Mouse (Mus musculus) adrenal gland, postnatal 36 days (tissue): ENCODE data around the gene Chst3. TPM values are rescaled to one million over a fixed set of nuclear protein-coding genes. Genes with fewer than 3 reads are reported as not detected.
A peak's percentile ranks its signal among the peaks of the same experiment; 100 is the strongest.
"Not testable (repeated sequence)": the region's sequence is repeated elsewhere in the genome, so short reads cannot be mapped to it uniquely, and the experiment has no call there.

Experiments
- DNase-seq, 2 experiments: peaks; one replicate each; pipeline ENCODE4 v3.0.0; 2021; ENCODE audit warnings: mixed read lengths in 1 of 2
- total RNA-seq, 2 experiments: library from RNA; stranded (reverse); gene quantifications; 2 replicates each; pipeline ENCODE4 v1.2.3; 2021

Gene Chst3
- total RNA-seq, 2 experiments from 2014 or later = 0.76 to 1.4 TPM

DNA sequence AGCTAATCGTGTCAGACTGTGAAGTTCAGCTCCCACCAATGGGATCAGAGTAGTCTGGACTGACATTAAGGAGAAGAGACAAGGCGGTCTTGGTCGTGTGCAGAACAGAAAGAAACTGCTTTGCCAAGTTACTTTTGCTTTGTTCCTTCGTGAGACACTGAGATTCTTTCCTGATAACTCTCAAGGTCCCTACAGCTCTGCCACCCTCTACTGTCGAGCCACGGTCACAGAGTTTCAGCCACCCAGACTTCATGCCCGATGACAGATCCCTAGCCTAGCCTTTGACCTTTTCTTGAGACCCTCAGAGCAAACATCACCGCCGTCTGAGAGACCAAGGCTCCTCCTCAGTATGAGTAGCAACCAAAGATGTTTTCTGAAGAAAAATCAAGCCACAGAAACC lies 14.9 kb upstream of the Chst3 start:
- DNase-seq = peak in 1 of 2 experiments; percentile 45

DNA sequence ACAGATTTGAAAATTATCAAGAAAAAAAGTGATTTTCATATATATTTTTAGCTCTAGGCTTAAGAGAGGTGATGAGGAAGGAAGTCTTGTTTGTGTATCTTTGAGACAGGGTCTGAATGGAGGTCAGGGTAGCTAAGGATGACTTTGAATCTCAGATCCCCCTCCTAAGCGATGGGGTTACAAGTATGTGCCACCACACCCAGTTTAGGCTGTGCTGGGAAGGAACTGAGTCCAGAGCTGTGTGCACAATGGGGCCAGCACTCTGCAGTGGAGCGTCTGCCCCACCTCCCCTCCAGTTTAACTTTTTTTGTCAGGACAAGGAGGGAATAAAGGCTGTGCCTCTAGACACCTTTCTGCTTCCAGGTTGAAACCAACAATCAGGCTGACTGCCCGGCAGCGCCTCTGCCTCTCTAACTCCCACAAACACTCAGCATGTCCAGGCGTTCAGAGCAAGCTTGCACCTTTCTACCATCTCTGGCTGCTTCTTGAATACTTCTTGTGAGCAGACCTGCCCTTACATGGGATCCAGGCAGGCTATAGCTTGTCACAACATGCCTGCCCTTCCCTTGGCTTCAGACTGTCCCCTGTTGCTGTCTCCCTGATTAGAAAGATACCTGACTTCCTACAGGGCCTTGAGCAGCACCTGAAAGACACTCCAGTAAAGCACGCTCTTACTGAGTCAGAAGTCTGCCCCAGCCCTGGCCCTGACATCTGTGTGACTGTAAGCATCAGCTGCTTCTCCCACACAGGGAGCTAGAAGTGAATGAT lies 11.4 kb upstream of the Chst3 start:
- DNase-seq = no peak

DNA sequence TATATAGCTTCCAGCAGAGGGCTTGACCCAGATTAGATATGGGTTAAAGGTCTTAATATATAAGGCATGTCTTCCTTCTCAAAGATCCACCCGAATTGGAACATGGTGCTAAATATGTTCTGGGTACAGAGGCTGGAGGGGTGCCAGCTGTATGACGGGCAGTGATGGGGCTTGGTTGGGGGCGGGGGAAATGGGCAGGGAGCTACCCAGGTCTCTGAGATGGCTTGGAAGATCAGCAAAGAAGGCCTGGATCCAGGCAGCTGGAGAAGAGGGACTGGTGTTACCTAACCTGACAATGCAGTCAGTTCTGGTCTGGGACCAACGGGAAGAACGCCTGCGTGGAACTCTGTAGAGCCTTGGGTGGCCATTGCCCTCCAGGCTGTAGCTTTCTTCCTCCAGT lies 10.1 kb upstream of the Chst3 start:
- DNase-seq = no peak

- DNase-seq = no peak
Measured at GRCm38 (mm10) chr10:60227666-60228065, 8.6 kb upstream of the Chst3 start.

DNA sequence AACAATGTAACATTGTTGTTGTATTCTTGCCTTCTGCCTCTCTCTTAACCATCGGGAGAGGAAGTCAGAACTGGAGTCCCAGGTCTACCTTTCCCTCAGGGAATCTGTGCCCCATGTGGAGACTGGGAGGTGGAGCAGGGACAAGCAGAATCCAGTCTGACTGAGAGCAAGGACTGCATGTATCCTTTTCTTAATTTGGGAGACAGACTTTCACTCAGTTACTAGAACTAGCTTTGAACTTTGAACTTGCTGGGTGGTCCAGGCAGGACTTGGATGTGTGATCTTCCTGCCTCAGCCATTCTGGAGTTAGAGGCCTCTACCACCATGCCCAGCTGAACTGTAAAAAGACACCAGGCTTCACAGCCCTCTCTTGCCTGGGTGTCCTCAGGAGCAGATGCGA lies 5.5 kb upstream of the Chst3 start:
- DNase-seq = no peak

GRCm38 (mm10) chr10:60221571-60222259 lies 2.7 kb upstream of the Chst3 start:
- not testable (repeated sequence) for DNase-seq

DNA sequence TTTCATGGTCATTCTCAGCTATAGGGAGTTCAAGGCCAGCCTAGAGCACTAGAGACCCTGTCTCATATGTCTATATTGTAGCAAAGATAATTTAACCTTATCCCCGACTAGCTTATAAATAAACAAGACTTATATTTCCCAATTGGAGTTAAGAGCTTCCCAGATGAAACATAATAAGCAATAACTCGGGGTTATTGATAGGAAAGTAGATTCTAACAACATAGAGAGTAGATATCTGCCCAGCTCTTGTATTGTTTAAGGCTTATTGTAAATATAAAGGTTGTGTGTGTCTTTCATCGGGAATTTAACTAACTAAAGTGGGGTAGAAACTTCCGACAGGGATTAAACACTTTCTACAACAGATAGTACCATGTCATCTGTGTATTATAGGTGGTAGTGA lies 1.5 kb upstream of the Chst3 start:
- DNase-seq = no peak

- no peak for DNase-seq
Measured at GRCm38 (mm10) chr10:60220042-60220523, 1.0 kb upstream of the Chst3 start.

- DNase-seq = no peak
Measured at GRCm38 (mm10) chr10:60218033-60218590, 948 bp downstream of the Chst3 start.

DNA sequence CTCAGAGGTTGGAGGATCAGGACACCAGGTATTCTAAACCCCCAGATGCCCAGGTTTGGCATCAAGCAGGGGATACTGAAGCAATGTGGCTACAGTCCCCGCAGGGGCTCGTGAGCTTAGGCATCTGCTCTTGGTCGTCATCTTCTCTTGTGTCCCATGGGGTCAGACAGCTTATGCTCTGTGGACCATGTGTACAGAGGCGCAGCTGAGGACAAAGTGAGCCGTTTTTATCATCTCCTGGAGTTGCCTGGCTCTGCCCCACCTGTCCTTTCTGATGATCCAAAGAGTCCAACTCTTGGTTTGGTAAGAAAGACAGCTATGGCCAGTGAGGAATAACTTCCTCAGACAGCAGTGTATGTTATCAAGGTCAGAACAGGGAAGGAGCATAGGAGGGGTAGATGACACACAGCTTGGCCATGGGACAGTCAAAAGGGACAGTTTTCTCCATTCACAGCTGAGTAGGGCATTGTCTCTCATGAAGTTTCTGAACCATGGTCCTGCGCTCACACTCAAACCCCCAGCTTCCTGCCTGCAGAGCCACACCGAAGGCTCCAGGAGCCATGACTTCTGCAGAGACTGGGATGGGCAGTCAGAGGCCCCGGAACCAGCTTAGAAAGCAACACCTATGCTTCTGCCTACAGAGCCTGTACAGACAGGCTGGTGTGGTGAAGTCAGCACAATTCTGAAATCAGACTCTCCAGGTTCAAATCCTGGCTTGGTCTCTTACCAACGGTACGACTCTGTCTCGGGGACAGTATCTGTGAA lies 2.5 kb downstream of the Chst3 start:
- DNase-seq = no peak

GRCm38 (mm10) chr10:60215077-60215960 lies 3.7 kb downstream of the Chst3 start:
- no peak for DNase-seq

DNA sequence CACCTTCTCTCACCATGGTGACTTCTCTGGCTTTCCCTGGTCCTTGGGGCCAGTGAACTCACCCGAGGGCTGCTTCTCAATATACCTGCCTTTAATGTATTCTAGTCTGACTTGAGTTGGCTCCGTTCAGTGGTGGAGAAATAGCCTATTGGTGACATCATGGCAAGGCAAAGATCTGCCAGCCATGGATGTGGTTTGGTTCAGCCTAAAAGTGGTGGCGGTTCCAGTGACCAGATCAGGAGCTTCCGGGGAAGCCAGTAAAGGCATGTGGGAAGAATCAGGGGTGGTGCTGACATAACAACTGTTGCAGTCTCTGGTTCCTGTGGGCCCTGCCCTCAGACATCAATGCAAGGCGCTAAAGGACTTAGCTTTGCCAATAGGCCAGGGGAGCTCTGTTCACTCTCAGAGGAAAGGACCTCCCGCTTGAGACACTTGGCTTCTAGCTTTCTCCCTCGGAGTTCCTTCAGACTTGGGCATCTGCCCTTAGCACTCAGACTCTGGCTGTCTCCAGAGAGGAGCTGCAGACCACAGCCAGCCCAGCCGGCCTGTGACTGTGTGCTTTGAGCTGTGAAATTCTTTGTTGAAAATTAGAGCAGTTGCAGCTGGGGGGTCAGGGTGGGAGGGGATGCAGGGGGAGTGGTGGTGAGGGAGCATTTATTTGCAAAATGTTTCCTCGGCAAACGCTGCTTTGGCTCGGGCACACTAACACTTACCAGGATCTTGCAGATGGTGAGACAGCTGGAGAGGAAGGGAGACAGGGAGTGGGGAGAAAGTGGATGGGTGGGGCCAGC lies 6.3 kb downstream of the Chst3 start:
- DNase-seq = no peak

- no peak for DNase-seq
Measured at GRCm38 (mm10) chr10:60211501-60212005, 7.5 kb downstream of the Chst3 start.

- peak in 1 of 2 experiments; percentile 33 for DNase-seq
Measured at GRCm38 (mm10) chr10:60210468-60210867, 8.6 kb downstream of the Chst3 start.

DNA sequence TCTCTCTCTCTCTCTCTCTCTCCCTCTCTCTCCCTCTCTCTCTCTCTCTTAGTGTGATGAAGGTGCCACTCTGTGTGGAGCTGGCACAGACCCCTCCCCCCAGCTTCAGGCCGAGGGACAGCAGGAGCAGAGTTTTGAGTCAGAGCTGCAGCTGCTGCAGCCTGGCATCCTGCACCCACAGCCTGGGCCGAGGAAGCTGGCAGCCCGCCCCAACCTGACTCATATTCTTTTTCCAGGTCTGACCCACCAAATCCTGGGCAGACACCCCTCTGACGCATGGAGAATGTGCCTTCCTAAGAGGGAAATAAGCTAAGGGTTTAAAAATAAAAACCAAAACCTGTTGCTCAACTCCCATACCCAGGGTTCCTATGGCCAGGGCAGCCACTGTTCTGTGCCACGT lies 9.8 kb downstream of the Chst3 start:
- DNase-seq = peak; percentile 93 to 94

GRCm38 (mm10) chr10:60207166-60207705 lies 11.8 kb downstream of the Chst3 start:
- peak; percentile 59 to 69 for DNase-seq

DNA sequence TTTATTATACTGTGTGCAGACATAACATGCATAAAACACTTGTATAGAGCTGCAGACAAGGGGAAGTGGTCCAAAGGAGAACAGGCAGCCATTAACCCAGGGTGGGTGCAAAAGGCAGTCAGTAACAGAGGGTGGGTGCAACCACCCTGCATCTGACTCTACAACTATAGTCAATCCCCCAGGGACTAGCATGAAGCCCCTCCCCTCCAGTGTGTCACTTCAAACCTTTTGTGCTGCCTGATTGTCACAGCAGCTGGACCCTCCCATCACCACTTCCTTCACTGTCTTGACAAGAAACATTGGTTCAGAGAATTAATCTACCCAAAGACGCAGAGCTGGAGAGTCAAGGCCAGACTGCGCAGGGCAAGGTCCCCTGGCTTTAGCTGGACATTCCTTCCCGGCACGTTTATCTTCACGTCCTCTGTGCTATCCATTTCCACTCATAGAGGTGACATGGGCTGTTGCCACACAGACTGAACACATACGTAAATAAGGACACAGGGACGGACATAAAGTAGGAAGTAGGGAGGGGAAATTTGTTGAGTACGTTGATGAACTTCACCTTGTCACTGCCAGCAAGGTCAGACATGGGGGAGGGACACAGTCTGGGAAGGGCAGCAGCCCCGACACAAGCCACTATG lies 13.3 kb downstream of the Chst3 start:
- peak; percentile 25 to 43 for DNase-seq

GRCm38 (mm10) chr10:60202785-60203184 lies 16.3 kb downstream of the Chst3 start:
- no peak for DNase-seq

- peak; percentile 56 to 62 for DNase-seq
Measured at GRCm38 (mm10) chr10:60200996-60201395, 18.1 kb downstream of the Chst3 start.
